Mouse (Mus musculus) hindbrain, embryonic 16.5 days (tissue): ENCODE measurements around the gene Tbc1d4. TPM values are rescaled to one million over a fixed set of nuclear protein-coding genes. Genes with fewer than 3 reads are reported as not detected.

Experiments
- ATAC-seq: fragments of 200-750 bp; cut with Nextera tagmentation; 2 replicates; pipeline ENCODE4 v1.8.0; 2017; ENCODE audit warnings: moderate TSS enrichment, moderate library complexity
- H3K27ac ChIP-seq: fragments of 300-500 bp; sonication (generic); 2 replicates; pipeline ENCODE4 v1.5.1; 2014; ENCODE audit warnings: low read depth, mild to moderate bottlenecking, control low read depth, low read length, moderate library complexity
- H3K27me3 ChIP-seq: fragments of 300-500 bp; sonication (generic); replicated peaks from 2 replicates; pipeline ENCODE4 v1.6.1; 2014; ENCODE audit warnings: low read length; ENCODE audit not compliant: control insufficient read depth, insufficient read depth
- H3K36me3 ChIP-seq: fragments of 300-500 bp; sonication (generic); 2 replicates; pipeline ENCODE4 v1.6.1; 2014; ENCODE audit warnings: mild to moderate bottlenecking, low read length, moderate library complexity, mixed read lengths; ENCODE audit not compliant: control insufficient read depth, insufficient read depth
- H3K4me1 ChIP-seq: fragments of 300-500 bp; sonication (generic); 2 replicates; pipeline ENCODE4 v1.6.1; 2014; ENCODE audit warnings: low read depth, low read length; ENCODE audit not compliant: control insufficient read depth, insufficient read depth
- H3K4me2 ChIP-seq: fragments of 300-500 bp; sonication (generic); 2 replicates; pipeline ENCODE4 v1.6.1; 2014; ENCODE audit warnings: mild to moderate bottlenecking, low read length, control low read depth, moderate library complexity
- H3K4me3 ChIP-seq: fragments of 300-500 bp; sonication (generic); 2 replicates; pipeline ENCODE4 v1.5.1; 2014; ENCODE audit warnings: mild to moderate bottlenecking, low read length, control low read depth, moderate library complexity
- H3K9ac ChIP-seq: fragments of 300-500 bp; sonication (generic); 2 replicates; pipeline ENCODE4 v1.6.1; 2014; ENCODE audit warnings: low read depth, mild to moderate bottlenecking, control low read depth, low read length, moderate library complexity
- H3K9me3 ChIP-seq: fragments of 300-500 bp; sonication (generic); 2 replicates; pipeline ENCODE4 v1.6.1; 2014; ENCODE audit warnings: mild to moderate bottlenecking, low read length, moderate library complexity; ENCODE audit not compliant: control insufficient read depth
- WGBS: fragments of 180-500 bp; shearing (Covaris S2); extraction: QIAGEN DNeasy Blood & Tissue Kit; methylation state at CpG from one replicate; pipeline ENCODE4 v1.1.7; 2014; 5-methylcytosine and 5-hydroxymethylcytosine counted together
- polyA plus RNA-seq: library from polyadenylated mRNA; unstranded; fragments of >200 nt; fragmentation: Nextera tagmentation; extraction: Ambion mirVana; gene quantifications from 2 replicates; pipeline ENCODE4 v1.2.1, GENCODE M21; 2015

Gene Tbc1d4
- polyA plus RNA-seq, 1 experiment from 2014 or later, result 9.3 TPM

GRCm38 (mm10) chr14:101481165-101481564 is 127.8 kb downstream of the Tbc1d4 start:
- WGBS, result 85% methylated on average over 7 of the region's 7 CpGs
- Histone ChIP-seq H3K4me1 (no peaks in the 10 kb centered on the region), H3K27ac (no peak overlapping the region), H3K27me3 (no peaks in the 10 kb centered on the region), H3K36me3 (no peaks in the 10 kb centered on the region), H3K4me2 (no peak overlapping the region), H3K9ac (no peak overlapping the region), H3K9me3 (no peaks in the 10 kb centered on the region), H3K4me3 (no peak overlapping the region)
- no peak for ATAC-seq

- Histone ChIP-seq H3K36me3 (no peaks in the 10 kb centered on the region), H3K4me2 (no peak overlapping the region), H3K4me3 (no peak overlapping the region), H3K27ac (no peak overlapping the region), H3K4me1 (no peaks in the 10 kb centered on the region), H3K9me3 (no peaks in the 10 kb centered on the region), H3K9ac (no peak overlapping the region), H3K27me3 (no peaks in the 10 kb centered on the region)
- ATAC-seq, result no peak
- 88% methylated on average over 7 of the region's 7 CpGs for WGBS
Measured at GRCm38 (mm10) chr14:101480541-101480940, 128.4 kb downstream of the Tbc1d4 start.

GRCm38 (mm10) chr14:101477827-101478220 is 131.2 kb downstream of the Tbc1d4 start:
- H3K27me3 ChIP-seq, result no peaks in the 10 kb centered on the region
- no peak for ATAC-seq
- 78% methylated on average over 5 of the region's 5 CpGs for WGBS

GRCm38 (mm10) chr14:101477081-101477826 is 131.7 kb downstream of the Tbc1d4 start:
- Histone ChIP-seq H3K9me3 (no peaks in the 10 kb centered on the region), H3K9ac (no peak overlapping the region), H3K27me3 (no peaks in the 10 kb centered on the region), H3K4me2 (no peak overlapping the region), H3K4me3 (no peak overlapping the region), H3K4me1 (no peaks in the 10 kb centered on the region), H3K27ac (no peak overlapping the region), H3K36me3 (no peaks in the 10 kb centered on the region)
- ATAC-seq, result no peak
- 81% methylated on average over 20 of the region's 20 CpGs for WGBS

More at GRCm38 (mm10) chr14:101477827-101478220, 131.2 kb downstream of the Tbc1d4 start:
- H3K36me3 ChIP-seq, result no peaks in the 10 kb centered on the region
- no peaks in the 10 kb centered on the region for H3K9me3 ChIP-seq
- no peak overlapping the region for H3K4me3 ChIP-seq
- no peak overlapping the region for H3K9ac ChIP-seq
- H3K27ac ChIP-seq, result no peak overlapping the region
- H3K4me1 ChIP-seq, result no peaks in the 10 kb centered on the region
- H3K4me2 ChIP-seq, result no peak overlapping the region

- H3K9me3 ChIP-seq, result no peaks in the 10 kb centered on the region
- no peak for ATAC-seq
- no peaks in the 10 kb centered on the region for H3K4me1 ChIP-seq
- no peak overlapping the region for H3K4me2 ChIP-seq
- 89% methylated on average over 5 of the region's 5 CpGs for WGBS
- no peak overlapping the region for H3K4me3 ChIP-seq
- no peaks in the 10 kb centered on the region for H3K36me3 ChIP-seq
- no peak overlapping the region for H3K27ac ChIP-seq
- no peak overlapping the region for H3K9ac ChIP-seq
- H3K27me3 ChIP-seq, result no peaks in the 10 kb centered on the region
Measured at GRCm38 (mm10) chr14:101469475-101470093, 139.4 kb downstream of the Tbc1d4 start.

GRCm38 (mm10) chr14:101468143-101468542 is 140.8 kb downstream of the Tbc1d4 start:
- Histone ChIP-seq H3K9ac (no peak overlapping the region), H3K4me1 (no peaks in the 10 kb centered on the region), H3K4me2 (no peak overlapping the region), H3K27me3 (no peaks in the 10 kb centered on the region), H3K4me3 (no peak overlapping the region), H3K36me3 (no peaks in the 10 kb centered on the region), H3K9me3 (no peaks in the 10 kb centered on the region), H3K27ac (no peak overlapping the region)
- WGBS, result 93% methylated on average over 4 of the region's 4 CpGs
- ATAC-seq, result no peak

- Histone ChIP-seq H3K9ac (no peak overlapping the region), H3K4me1 (no peaks in the 10 kb centered on the region), H3K36me3 (no peaks in the 10 kb centered on the region), H3K4me3 (no peak overlapping the region), H3K27ac (no peak overlapping the region), H3K9me3 (no peaks in the 10 kb centered on the region), H3K27me3 (no peaks in the 10 kb centered on the region), H3K4me2 (no peak overlapping the region)
- ATAC-seq, result no peak
- 96% methylated on average over 1 of the region's 1 CpGs for WGBS
Measured at GRCm38 (mm10) chr14:101467532-101467931, 141.5 kb downstream of the Tbc1d4 start.

GRCm38 (mm10) chr14:101466521-101466920 is 142.5 kb downstream of the Tbc1d4 start:
- Histone ChIP-seq H3K4me3 (no peak overlapping the region), H3K9me3 (no peaks in the 10 kb centered on the region), H3K27me3 (no peaks in the 10 kb centered on the region), H3K27ac (no peak overlapping the region), H3K4me2 (no peak overlapping the region), H3K4me1 (no peaks in the 10 kb centered on the region), H3K9ac (no peak overlapping the region), H3K36me3 (no peaks in the 10 kb centered on the region)
- WGBS, result 92% methylated on average over 11 of the region's 11 CpGs
- ATAC-seq, result no peak

- WGBS, result 91% methylated on average over 3 of the region's 3 CpGs
- H3K4me3 ChIP-seq, result no peak overlapping the region
- no peak overlapping the region for H3K9ac ChIP-seq
- H3K4me2 ChIP-seq, result no peak overlapping the region
- H3K27ac ChIP-seq, result no peak overlapping the region
- no peak for ATAC-seq
- H3K9me3 ChIP-seq, result no peaks in the 10 kb centered on the region
- no peaks in the 10 kb centered on the region for H3K4me1 ChIP-seq
- no peaks in the 10 kb centered on the region for H3K36me3 ChIP-seq
- H3K27me3 ChIP-seq, result no peaks in the 10 kb centered on the region
Measured at GRCm38 (mm10) chr14:101465893-101466292, 143.1 kb downstream of the Tbc1d4 start.
